Mouse (Mus musculus) forebrain, embryonic 14.5 days (tissue): ENCODE data around the gene Zbtb7b. TPM values are rescaled to one million over a fixed set of nuclear protein-coding genes. Genes with fewer than 3 reads are reported as not detected.

Source experiments
- ATAC-seq: fragments of 200-750 bp; cut with Nextera tagmentation; 2 replicates; pipeline ENCODE4 v1.8.0; 2017; ENCODE audit warnings: mild to moderate bottlenecking, moderate library complexity
- DNase-seq: peaks from one replicate; pipeline ENCODE4 v3.0.0-alpha.2; 2015; ENCODE audit warnings: low spot score
- H3K27ac ChIP-seq: fragments of 300-500 bp; sonication (generic); 2 replicates; pipeline ENCODE4 v1.5.1; 2014; ENCODE audit warnings: low read depth, mild to moderate bottlenecking, control low read depth, low read length, moderate library complexity
- H3K27me3 ChIP-seq: fragments of 300-500 bp; sonication (generic); replicated peaks from 2 replicates; pipeline ENCODE4 v1.6.1; 2014; ENCODE audit warnings: low read length, control low read depth, mixed read lengths; ENCODE audit not compliant: control insufficient read depth, insufficient read depth
- H3K36me3 ChIP-seq: fragments of 300-500 bp; sonication (generic); 2 replicates; pipeline ENCODE4 v1.6.1; 2014; ENCODE audit warnings: low read length, control low read depth; ENCODE audit not compliant: control insufficient read depth, insufficient read depth
- H3K4me1 ChIP-seq: fragments of 300-500 bp; sonication (generic); 2 replicates; pipeline ENCODE4 v1.6.1; 2014; ENCODE audit warnings: antibody characterized with exemption, low read length, control low read depth; ENCODE audit not compliant: control insufficient read depth, insufficient read depth
- H3K4me2 ChIP-seq: fragments of 300-500 bp; sonication (generic); 2 replicates; pipeline ENCODE4 v1.6.1; 2014; ENCODE audit warnings: mild to moderate bottlenecking, control low read depth, low read length
- H3K4me3 ChIP-seq: fragments of 300-500 bp; sonication (generic); 2 replicates; pipeline ENCODE4 v1.5.1; 2014; ENCODE audit warnings: low read depth, low read length, control low read depth
- H3K9ac ChIP-seq: fragments of 300-500 bp; sonication (generic); 2 replicates; pipeline ENCODE4 v1.6.1; 2014; ENCODE audit warnings: mild to moderate bottlenecking, low read length, control low read depth, moderate library complexity
- H3K9me3 ChIP-seq: fragments of 300-500 bp; sonication (generic); replicated peaks from 2 replicates; pipeline ENCODE4 v1.6.1; 2016; ENCODE audit warnings: low read length, control low read depth, mixed read lengths; ENCODE audit not compliant: control insufficient read depth
- whole genome bisulfite sequencing: fragments of 180-500 bp; shearing (Covaris S2); extraction: QIAGEN DNeasy Blood & Tissue Kit; methylation state at CpG from one replicate; pipeline ENCODE4 v1.1.7; 2014; 5-methylcytosine and 5-hydroxymethylcytosine counted together
- polyA plus RNA-seq: library from polyadenylated mRNA; unstranded; fragments of >200 nt; fragmentation: Nextera tagmentation; extraction: Ambion mirVana; gene quantifications from 2 replicates; pipeline ENCODE4 v1.2.1, GENCODE M21; 2014

The Zbtb7b gene
- polyA plus RNA-seq, 1 experiment from 2014 or later, result 0.28 TPM

DNA sequence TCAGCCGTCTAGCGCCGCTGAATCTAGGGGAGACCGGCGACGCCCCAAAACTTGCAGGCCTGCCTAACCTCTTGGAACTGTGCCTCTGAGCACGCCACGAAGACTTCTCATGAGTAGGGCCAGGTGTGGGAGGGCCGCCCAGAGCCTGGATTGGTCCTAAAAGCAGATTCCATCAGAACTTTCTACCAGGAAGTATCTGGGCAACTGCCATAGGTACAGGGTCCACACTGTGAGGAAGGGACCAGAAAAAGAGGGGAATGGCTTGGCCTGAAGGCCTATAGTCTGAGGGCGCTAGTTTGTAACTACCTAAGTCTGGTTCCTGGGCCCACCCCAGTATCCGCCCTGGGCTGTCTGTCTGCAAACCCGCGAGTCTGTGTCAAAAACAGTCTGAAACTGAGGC is 63.0 kb downstream of the Zbtb7b start:
- Histone ChIP-seq H3K9me3 (no peaks in the 10 kb centered on the region), H3K4me1 (peaks cover 40% of the 10 kb centered on the region), H3K4me2 (no peak overlapping the region), H3K36me3 (peaks cover 19% of the 10 kb centered on the region), H3K9ac (no peak overlapping the region), H3K27me3 (no peaks in the 10 kb centered on the region), H3K27ac (no peak overlapping the region), H3K4me3 (no peak overlapping the region)
- no peak for DNase-seq
- WGBS, result 70% methylated on average over 13 of the region's 13 CpGs
- no peak for ATAC-seq

DNA sequence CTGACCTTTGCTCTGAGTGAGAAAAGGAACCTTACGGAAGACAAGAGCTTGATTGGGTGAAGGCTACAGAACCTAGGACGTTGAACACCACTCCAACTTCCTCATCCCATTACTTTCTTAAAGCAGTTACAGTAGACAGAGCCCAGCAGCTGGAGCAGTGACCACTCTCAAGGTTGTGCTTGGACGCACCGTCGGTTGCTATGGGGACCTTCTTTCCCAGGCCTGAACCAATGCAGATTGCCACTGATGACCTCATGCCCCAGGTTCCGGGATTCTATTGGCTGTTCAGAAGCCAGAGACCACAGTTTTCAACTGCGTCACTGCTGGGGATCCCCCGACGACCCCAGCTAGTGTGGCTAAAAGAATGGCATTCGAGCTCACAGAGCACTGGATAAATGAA is 63.6 kb downstream of the Zbtb7b start:
- Histone ChIP-seq H3K4me1 (peaks cover 34% of the 10 kb centered on the region), H3K9ac (no peak overlapping the region), H3K36me3 (peaks cover 19% of the 10 kb centered on the region), H3K4me2 (no peak overlapping the region), H3K4me3 (no peak overlapping the region), H3K27me3 (no peaks in the 10 kb centered on the region), H3K9me3 (no peaks in the 10 kb centered on the region), H3K27ac (no peak overlapping the region)
- DNase-seq, result no peak
- 20% methylated on average over 10 of the region's 10 CpGs for WGBS
- ATAC-seq, result no peak

DNA sequence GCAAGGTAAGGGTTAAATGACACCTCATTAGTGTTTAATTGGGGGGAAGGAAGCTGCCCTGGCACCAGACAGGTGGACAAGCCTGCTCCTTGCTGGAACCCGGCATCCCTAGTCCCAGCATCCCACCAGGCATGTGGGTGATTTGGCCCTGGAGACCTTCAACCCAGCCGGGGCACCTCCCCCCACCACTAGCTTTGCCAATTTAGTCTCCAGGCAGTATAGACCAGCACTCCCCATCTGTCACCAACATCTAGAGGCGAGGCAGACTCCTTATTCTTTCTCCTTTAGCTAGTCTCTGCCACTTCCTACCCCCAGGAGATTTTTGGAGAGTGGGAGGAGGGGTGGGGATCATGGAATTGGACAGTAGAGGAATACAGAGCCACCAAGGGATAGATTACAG is 64.2 kb downstream of the Zbtb7b start:
- Histone ChIP-seq H3K27ac (no peak overlapping the region), H3K4me3 (no peak overlapping the region), H3K4me1 (peaks cover 31% of the 10 kb centered on the region), H3K9ac (no peak overlapping the region), H3K9me3 (no peaks in the 10 kb centered on the region), H3K27me3 (no peaks in the 10 kb centered on the region), H3K4me2 (no peak overlapping the region), H3K36me3 (peaks cover 19% of the 10 kb centered on the region)
- DNase-seq (peak; percentile 33), ATAC-seq (peak; percentile 22; the same call in 1 of the 2 replicates)
- 30% methylated on average over 3 of the region's 3 CpGs for WGBS

DNA sequence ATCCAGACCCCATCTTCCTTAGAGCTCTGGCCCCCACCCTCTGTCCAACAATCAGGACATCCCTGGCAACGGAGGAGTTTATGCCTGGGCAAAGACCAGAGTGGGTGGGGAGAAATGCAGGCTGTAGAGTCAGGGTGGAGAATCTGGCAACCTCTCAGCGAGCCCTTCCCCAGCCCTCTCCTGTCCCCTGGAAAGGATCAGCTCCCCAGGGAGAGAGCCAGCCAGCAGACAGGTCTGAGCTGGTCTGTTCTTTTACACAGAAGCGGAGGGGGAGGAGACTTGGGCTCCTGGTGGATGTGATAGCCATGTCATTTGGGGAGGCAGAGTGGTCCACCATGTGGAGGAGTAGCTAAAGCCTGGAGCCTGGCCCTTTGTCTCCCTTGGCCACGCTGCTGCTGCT is 66.0 kb downstream of the Zbtb7b start:
- no peak overlapping the region for H3K9ac ChIP-seq
- H3K27ac ChIP-seq, result no peak overlapping the region
- no peaks in the 10 kb centered on the region for H3K27me3 ChIP-seq
- 28% methylated on average over 4 of the region's 4 CpGs for WGBS
- no peak for DNase-seq
- H3K4me3 ChIP-seq, result no peak overlapping the region
- ATAC-seq, result no peak
- H3K36me3 ChIP-seq, result peaks cover 7% of the 10 kb centered on the region
- H3K9me3 ChIP-seq, result no peaks in the 10 kb centered on the region
- peaks cover 31% of the 10 kb centered on the region for H3K4me1 ChIP-seq
- no peak overlapping the region for H3K4me2 ChIP-seq

Other genes with a start within 250 kb of the Zbtb7b start
- 9.4 and 13.0 TPM in 2 replicates for gene Hcn3, start 234.6 kb downstream of the Zbtb7b start, polyA plus RNA-seq
- gene Clk2, start 230.0 kb downstream of the Zbtb7b start, polyA plus RNA-seq, result 17.0 and 17.9 TPM in 2 replicates
- 90.5 and 104 TPM in 2 replicates for gene Scamp3, start 217.3 kb downstream of the Zbtb7b start, polyA plus RNA-seq
- 14.7 and 21.7 TPM in 2 replicates for gene Fam189b, start 211.6 kb downstream of the Zbtb7b start, polyA plus RNA-seq
- 45.6 and 47.9 TPM in 2 replicates for gene Gba, start 191.8 kb downstream of the Zbtb7b start, polyA plus RNA-seq
- 49.9 and 57.2 TPM in 2 replicates for gene Thbs3, start 179.6 kb downstream of the Zbtb7b start, polyA plus RNA-seq
- gene Mtx1, start 167.7 kb downstream of the Zbtb7b start, polyA plus RNA-seq, result 156 and 182 TPM in 2 replicates
- 1.2 and 1.9 TPM in 2 replicates for gene Muc1, start 165.7 kb downstream of the Zbtb7b start, polyA plus RNA-seq
- 197 and 234 TPM in 2 replicates for gene Krtcap2, start 148.8 kb downstream of the Zbtb7b start, polyA plus RNA-seq
- gene Trim46, start 148.5 kb downstream of the Zbtb7b start, polyA plus RNA-seq, result 34.0 and 50.3 TPM in 2 replicates
- gene Dpm3, start 135.4 kb downstream of the Zbtb7b start, polyA plus RNA-seq, result 91.5 and 112 TPM in 2 replicates
- gene Slc50a1, start 124.2 kb downstream of the Zbtb7b start, polyA plus RNA-seq, result 32.4 and 38.4 TPM in 2 replicates
- gene Efna1, start 113.6 kb downstream of the Zbtb7b start, polyA plus RNA-seq, result 10.5 and 11.6 TPM in 2 replicates
- 30.1 and 42.0 TPM in 2 replicates for gene Efna3, start 71.8 kb downstream of the Zbtb7b start, polyA plus RNA-seq
- 12.3 and 14.6 TPM in 2 replicates for gene Efna4, start 56.7 kb downstream of the Zbtb7b start, polyA plus RNA-seq
- 13.4 and 19.3 TPM in 2 replicates for gene Adam15, start 44.8 kb downstream of the Zbtb7b start, polyA plus RNA-seq
- gene Dcst2, start 32.8 kb downstream of the Zbtb7b start, polyA plus RNA-seq, result 0.08 and 0.15 TPM in 2 replicates
- 0.78 and 0.83 TPM in 2 replicates for gene Dcst1, start 29.5 kb downstream of the Zbtb7b start, polyA plus RNA-seq
- gene Lenep, start 8.0 kb upstream of the Zbtb7b start, polyA plus RNA-seq, result not detected in 2 replicates
- gene Flad1, start 17.1 kb upstream of the Zbtb7b start, polyA plus RNA-seq, result 34.9 and 41.0 TPM in 2 replicates
- gene Cks1b, start 23.6 kb upstream of the Zbtb7b start, polyA plus RNA-seq, result 200 and 269 TPM in 2 replicates
- gene Shc1, start 23.7 kb upstream of the Zbtb7b start, polyA plus RNA-seq, result 9.9 and 11.8 TPM in 2 replicates
- 35.2 and 41.1 TPM in 2 replicates for gene Pygo2, start 35.4 kb upstream of the Zbtb7b start, polyA plus RNA-seq
- 7.7 and 8.3 TPM in 2 replicates for gene Pbxip1, start 41.9 kb upstream of the Zbtb7b start, polyA plus RNA-seq
- gene Pmvk, start 59.8 kb upstream of the Zbtb7b start, polyA plus RNA-seq, result 84.4 and 90.2 TPM in 2 replicates
- 4.8 and 6.1 TPM in 2 replicates for gene Kcnn3, start 125.4 kb upstream of the Zbtb7b start, polyA plus RNA-seq